Comparison of ENCODE assay signal across 27 mouse cellular contexts in genomic region chr2:25561946-25562345, GRCm38 (mm10). TPM values are rescaled to one million over a fixed set of nuclear protein-coding genes. Genes with fewer than 3 reads are reported as not detected.
DNase-seq lines count a peak whose midpoint lies in the region; ATAC-seq and TF ChIP-seq lines count a peak whose summit lies in the region.
"Had no signal": no experiment of that assay in that cellular context is flagged by ENCODE, and none has a peak within 500 bp of the region (broad histone marks: within the 10 kb centered on the region; RNA-seq: fewer than 3 reads in every experiment).

No protein-coding gene starts in this region.

- WGBS in intestine, embryonic 15.5 days, result 73% methylated on average over 9 of the region's 9 CpGs
- WGBS in intestine, embryonic 16.5 days, result 74% methylated on average over 9 of the region's 9 CpGs
- WGBS in liver, postnatal 0 days (ENCODE audit: insufficient replicate concordance), result 83% methylated on average over 9 of the region's 9 CpGs

- no peak for ATAC-seq in intestine, embryonic 15.5 days
- ATAC-seq in intestine, embryonic 16.5 days, result no peak
- no peak for ATAC-seq in liver, postnatal 0 days
- ATAC-seq: forebrain, embryonic 13.5 days; hindbrain, postnatal 0 days; Patski had no signal

- no peak for TF ChIP-seq EP300 in liver, postnatal 0 days (IDR thresholded peaks at IDR 0.05; ENCODE audit: low read depth)

- peak; percentile 91 for DNase-seq in brain, adult 2 months (ENCODE audit: low read depth, low spot score)
- DNase-seq in cerebellum, adult 9-10 months, result peak; percentile 88
- peak; percentile 80 to 86 for DNase-seq in cerebellum, postnatal 36 days
- DNase-seq in adrenal gland, postnatal 25 days, result no peak
- DNase-seq in heart, postnatal 10 days, result no peak
- no peak for DNase-seq in liver, postnatal 0 days
- DNase-seq: adrenal gland, postnatal 14 days; gastrocnemius, postnatal 10 days; heart, postnatal 36 days; kidney, adult 11 months; kidney, postnatal 14 days; layer of hippocampus, adult 9-11 months; lung, postnatal 36 days; right cerebral cortex, postnatal 25 days had no signal

- H3K4me2 ChIP-seq in intestine, embryonic 15.5 days (replicated peaks), result no peak overlapping the region
- no peak overlapping the region for H3K4me2 ChIP-seq in intestine, embryonic 16.5 days (ENCODE audit: low read depth, low read length)
- H3K4me2 ChIP-seq in liver, postnatal 0 days (ENCODE audit: low read depth, low read length), result no peak overlapping the region
- H3K4me2 ChIP-seq: forebrain, embryonic 13.5 days; heart, embryonic 15.5 days; hindbrain, embryonic 12.5 days; limb, embryonic 13.5 days; liver, embryonic 11.5 days; midbrain, embryonic 11.5 days; neural tube, embryonic 13.5 days had no signal

- no peak overlapping the region for H3K9ac ChIP-seq in intestine, embryonic 15.5 days
- H3K9ac ChIP-seq in intestine, embryonic 16.5 days (ENCODE audit: low read depth, low read length), result no peak overlapping the region
- no peak overlapping the region for H3K9ac ChIP-seq in liver, postnatal 0 days (replicated peaks)
- H3K9ac ChIP-seq: forebrain, embryonic 13.5 days; heart, embryonic 15.5 days; hindbrain, embryonic 12.5 days; limb, embryonic 13.5 days; neural tube, embryonic 13.5 days had no signal

- 0 out of 2 replicates have a peak overlapping the region, but pooled peaks have one; percentile 22 for H3K27ac ChIP-seq in intestine, embryonic 15.5 days
- no peak overlapping the region for H3K27ac ChIP-seq in intestine, embryonic 16.5 days (ENCODE audit: low read length)
- no peak overlapping the region for H3K27ac ChIP-seq in liver, postnatal 0 days (ENCODE audit: low read depth)
- H3K27ac ChIP-seq: forebrain, embryonic 13.5 days; heart, embryonic 15.5 days; hindbrain, embryonic 12.5 days; hindbrain, postnatal 0 days; limb, embryonic 13.5 days; neural tube, embryonic 13.5 days had no signal

- H3K27me3 ChIP-seq in intestine, embryonic 15.5 days (replicated peaks), result no peaks in the 10 kb centered on the region
- no peaks in the 10 kb centered on the region for H3K27me3 ChIP-seq in intestine, embryonic 16.5 days (replicated peaks; ENCODE audit: control insufficient read depth, insufficient read depth, low read length)
- no peaks in the 10 kb centered on the region for H3K27me3 ChIP-seq in liver, postnatal 0 days (ENCODE audit: insufficient read depth, low read length)
- H3K27me3 ChIP-seq: forebrain, embryonic 13.5 days; heart, embryonic 15.5 days; hindbrain, embryonic 12.5 days; limb, embryonic 13.5 days; neural tube, embryonic 13.5 days; Patski had no signal

- H3K36me3 ChIP-seq in intestine, embryonic 15.5 days, result peaks cover 51% of the 10 kb centered on the region
- peaks cover 34% of the 10 kb centered on the region for H3K36me3 ChIP-seq in intestine, embryonic 16.5 days (ENCODE audit: control insufficient read depth, insufficient read depth, low read length)
- H3K36me3 ChIP-seq in liver, postnatal 0 days (replicated peaks; ENCODE audit: insufficient read depth, low read length), result peaks cover 51% of the 10 kb centered on the region

- H3K4me3 ChIP-seq in intestine, embryonic 15.5 days (replicated peaks), result no peak overlapping the region
- no peak overlapping the region for H3K4me3 ChIP-seq in intestine, embryonic 16.5 days (ENCODE audit: low read length)
- no peak overlapping the region for H3K4me3 ChIP-seq in liver, postnatal 0 days (ENCODE audit: low read depth, low read length)
- H3K4me3 ChIP-seq: forebrain, embryonic 13.5 days; heart, embryonic 15.5 days; hindbrain, embryonic 12.5 days; limb, embryonic 13.5 days; neural tube, embryonic 13.5 days had no signal

- intact Hi-C loops in heart, postnatal 10 days (cut with DNase I), result no loop called here

- H3K4me1 ChIP-seq in intestine, embryonic 15.5 days (replicated peaks), result peaks cover 14% of the 10 kb centered on the region
- peaks cover 21% of the 10 kb centered on the region for H3K4me1 ChIP-seq in intestine, embryonic 16.5 days (ENCODE audit: control insufficient read depth, insufficient read depth, low read length)
- peaks cover 16% of the 10 kb centered on the region for H3K4me1 ChIP-seq in liver, postnatal 0 days (ENCODE audit: insufficient read depth)

- H3K9me3 ChIP-seq in intestine, embryonic 15.5 days, result no peaks in the 10 kb centered on the region
- H3K9me3 ChIP-seq in intestine, embryonic 16.5 days (ENCODE audit: control insufficient read depth, low read length), result no peaks in the 10 kb centered on the region
- no peaks in the 10 kb centered on the region for H3K9me3 ChIP-seq in liver, postnatal 0 days (ENCODE audit: low read length)
- H3K9me3 ChIP-seq: forebrain, embryonic 13.5 days; G1E; heart, embryonic 15.5 days; hindbrain, embryonic 12.5 days; limb, embryonic 13.5 days; neural tube, embryonic 13.5 days had no signal

- TF ChIP-seq CTCF in liver, postnatal 0 days (IDR thresholded peaks at IDR 0.05; ENCODE audit: low read depth), result no peak

RNA-seq across cellular contexts. Expression of gene Edf1, which starts 4.3 kb away (rescaled TPM):
- 339 and 367 TPM in 2 replicates for polyA plus RNA-seq in intestine, embryonic 15.5 days (2015; fragmentation: Nextera tagmentation; extraction: Ambion mirVana)
- 343 and 364 TPM in 2 replicates for polyA plus RNA-seq in intestine, embryonic 16.5 days (2015; fragmentation: Nextera tagmentation; extraction: Ambion mirVana)
- 270 and 317 TPM in 2 replicates for total RNA-seq in adrenal gland, postnatal 25 days (2021)
- total RNA-seq in heart, postnatal 10 days (2021), result 100 to 1,000 TPM; 188 to 189 TPM
- 263 and 268 TPM in 2 replicates for polyA plus RNA-seq in liver, postnatal 0 days (2015; fragmentation: Nextera tagmentation; extraction: Ambion mirVana)

RNA-seq across cellular contexts. Expression of gene Mamdc4, which starts 12.7 kb away (rescaled TPM):
- polyA plus RNA-seq in intestine, embryonic 15.5 days (2015; fragmentation: Nextera tagmentation; extraction: Ambion mirVana), result 297 and 389 TPM in 2 replicates
- 582 and 797 TPM in 2 replicates for polyA plus RNA-seq in intestine, embryonic 16.5 days (2015; fragmentation: Nextera tagmentation; extraction: Ambion mirVana)
- total RNA-seq in adrenal gland, postnatal 25 days (2021), result 4.6 and 17.3 TPM in 2 replicates
- 1 to 10 TPM; 1.8 to 2.2 TPM for total RNA-seq in heart, postnatal 10 days (2021)
- polyA plus RNA-seq in liver, postnatal 0 days (2015; fragmentation: Nextera tagmentation; extraction: Ambion mirVana), result 0.07 and 0.09 TPM in 2 replicates

RNA-seq across cellular contexts. Expression of gene Phpt1, which starts 13.1 kb away (rescaled TPM):
- polyA plus RNA-seq in intestine, embryonic 15.5 days (2015; fragmentation: Nextera tagmentation; extraction: Ambion mirVana), result 163 and 190 TPM in 2 replicates
- polyA plus RNA-seq in intestine, embryonic 16.5 days (2015; fragmentation: Nextera tagmentation; extraction: Ambion mirVana), result 145 and 176 TPM in 2 replicates
- 42.8 and 60.5 TPM in 2 replicates for total RNA-seq in adrenal gland, postnatal 25 days (2021)
- 100 to 1,000 TPM in 1 of 2 experiments, 10 to 100 TPM in 1; 93.8 to 101 TPM for total RNA-seq in heart, postnatal 10 days (2021)
- 44.7 and 46.1 TPM in 2 replicates for polyA plus RNA-seq in liver, postnatal 0 days (2015; fragmentation: Nextera tagmentation; extraction: Ambion mirVana)

RNA-seq across cellular contexts. Expression of gene Traf2, which starts 15.2 kb away (rescaled TPM):
- polyA plus RNA-seq in intestine, embryonic 15.5 days (2015; fragmentation: Nextera tagmentation; extraction: Ambion mirVana), result 26.7 and 32.4 TPM in 2 replicates
- polyA plus RNA-seq in intestine, embryonic 16.5 days (2015; fragmentation: Nextera tagmentation; extraction: Ambion mirVana), result 28.4 and 34.1 TPM in 2 replicates
- total RNA-seq in adrenal gland, postnatal 25 days (2021), result 29.2 and 30.2 TPM in 2 replicates
- total RNA-seq in heart, postnatal 10 days (2021), result 10 to 100 TPM; 16.1 to 18.3 TPM
- polyA plus RNA-seq in liver, postnatal 0 days (2015; fragmentation: Nextera tagmentation; extraction: Ambion mirVana), result 10.6 and 10.7 TPM in 2 replicates

RNA-seq across cellular contexts. Expression of gene Ajm1, which starts 19.6 kb away (rescaled TPM):
- 1.7 and 2.9 TPM in 2 replicates for polyA plus RNA-seq in intestine, embryonic 15.5 days (2015; fragmentation: Nextera tagmentation; extraction: Ambion mirVana)
- 0.93 and 1.4 TPM in 2 replicates for polyA plus RNA-seq in intestine, embryonic 16.5 days (2015; fragmentation: Nextera tagmentation; extraction: Ambion mirVana)
- total RNA-seq in adrenal gland, postnatal 25 days (2021), result 1.6 and 2.6 TPM in 2 replicates
- total RNA-seq in heart, postnatal 10 days (2021), result under 1 TPM; 0.10 to 0.12 TPM
- polyA plus RNA-seq in liver, postnatal 0 days (2015; fragmentation: Nextera tagmentation; extraction: Ambion mirVana), result 0.02 TPM in 1 of 2 replicates, not detected in the other
- total RNA-seq: megakaryocyte, adult 5-6 weeks had no signal
- polyA plus RNA-seq: liver, embryonic 11.5 days had no signal

Comparison
In these comparisons a context has a peak if more than half of its experiments do, and no peak if none do; other contexts are left out.
1. DNase-seq: peak in brain, adult 2 months (single experiment), cerebellum, adult 9-10 months (single experiment) and cerebellum, postnatal 36 days (2 of 2); none in adrenal gland, postnatal 25 days (single experiment), heart, postnatal 10 days (0 of 2) and liver, postnatal 0 days (single experiment).
2. RNA of gene Mamdc4, which starts 12.7 kb away (polyA plus RNA-seq): 582 to 797 TPM in intestine, embryonic 16.5 days and 297 to 389 TPM in intestine, embryonic 15.5 days; 0.07 to 0.09 TPM in liver, postnatal 0 days; every median in the first group is over 100 times any median in the second.